Mouse (Mus musculus) stomach, postnatal 0 days (tissue): ENCODE results near the gene Vcam1. TPM values are rescaled to one million over a fixed set of nuclear protein-coding genes. Genes with fewer than 3 reads are reported as not detected.

Experiments used
- ATAC-seq: fragments of 200-750 bp; cut with Nextera tagmentation; 2 replicates; pipeline ENCODE4 v1.8.0; 2017; ENCODE audit not compliant: low FRiP score, low TSS enrichment
- DNase-seq: peaks from one replicate; pipeline ENCODE4 v3.0.0-alpha.2; 2016; ENCODE audit warnings: low spot score
- H3K27ac ChIP-seq: fragments of 300-500 bp; sonication (generic); replicated peaks from 2 replicates; pipeline ENCODE4 v1.5.1; 2014; ENCODE audit warnings: mild to moderate bottlenecking, control low read depth
- H3K27me3 ChIP-seq: fragments of 300-500 bp; sonication (generic); 2 replicates; pipeline ENCODE4 v1.6.1; 2014; ENCODE audit warnings: low read length; ENCODE audit not compliant: control insufficient read depth, insufficient read depth
- H3K36me3 ChIP-seq: fragments of 300-500 bp; sonication (generic); 2 replicates; pipeline ENCODE4 v1.6.1; 2014; ENCODE audit warnings: low read length, mixed read lengths; ENCODE audit not compliant: control insufficient read depth, insufficient read depth
- H3K4me1 ChIP-seq: fragments of 300-500 bp; sonication (generic); replicated peaks from 2 replicates; pipeline ENCODE4 v1.6.1; 2014; ENCODE audit warnings: antibody characterized with exemption; ENCODE audit not compliant: control insufficient read depth, insufficient read depth
- H3K4me2 ChIP-seq: fragments of 300-500 bp; sonication (generic); replicated peaks from 2 replicates; pipeline ENCODE4 v1.6.1; 2014; ENCODE audit warnings: low read depth, mild to moderate bottlenecking, control low read depth, moderate library complexity
- H3K4me3 ChIP-seq: fragments of 300-500 bp; sonication (generic); 2 replicates; pipeline ENCODE4 v1.5.1; 2014; ENCODE audit warnings: low read depth, low read length, control low read depth
- H3K9ac ChIP-seq: fragments of 300-500 bp; sonication (generic); 2 replicates; pipeline ENCODE4 v1.6.1; 2014; ENCODE audit warnings: mild to moderate bottlenecking, low read length, control low read depth, mixed read lengths
- H3K9me3 ChIP-seq: fragments of 300-500 bp; sonication (generic); 2 replicates; pipeline ENCODE4 v1.6.1; 2016; ENCODE audit warnings: low read length; ENCODE audit not compliant: control insufficient read depth
- CTCF ChIP-seq: IDR thresholded peaks from 2 replicates; pipeline ENCODE4 v1.5.1; 2016; ENCODE audit warnings: antibody characterized with exemption, low read depth, mild to moderate bottlenecking, moderate library complexity
- EP300 ChIP-seq: optimal IDR thresholded peaks from 2 replicates; pipeline ENCODE3; 2016; ENCODE audit warnings: antibody characterized with exemption
- WGBS: fragments of 180-500 bp; shearing (Covaris S2); extraction: QIAGEN DNeasy Blood & Tissue Kit; methylation state at CpG from one replicate; pipeline ENCODE4 v1.1.7; 2014; 5-methylcytosine and 5-hydroxymethylcytosine counted together
- polyA plus RNA-seq: library from polyadenylated mRNA; unstranded; fragments of >200 nt; fragmentation: Nextera tagmentation; extraction: Ambion mirVana; gene quantifications from 2 replicates; pipeline ENCODE4 v1.2.1, GENCODE M21; 2015

Vcam1 gene
- polyA plus RNA-seq, 1 experiment from 2014 or later, result 17.3 TPM

- Histone ChIP-seq H3K27ac (no peak overlapping the region), H3K27me3 (no peaks in the 10 kb centered on the region), H3K9ac (no peak overlapping the region), H3K9me3 (no peaks in the 10 kb centered on the region), H3K4me2 (no peak overlapping the region), H3K4me1 (no peaks in the 10 kb centered on the region), H3K4me3 (no peak overlapping the region), H3K36me3 (no peaks in the 10 kb centered on the region)
- WGBS, result 69% methylated on average over 2 of the region's 2 CpGs
- no peak for DNase-seq
- ATAC-seq, result no peak
- TF ChIP-seq CTCF, result no peak
- TF ChIP-seq EP300, result no peak
Measured at GRCm38 (mm10) chr3:116094288-116094687, 35.2 kb downstream of the Vcam1 start.

GRCm38 (mm10) chr3:116092547-116092946 is 36.9 kb downstream of the Vcam1 start:
- 49% methylated on average over 3 of the region's 3 CpGs for WGBS
- H3K27me3 ChIP-seq, result no peaks in the 10 kb centered on the region
- H3K9ac ChIP-seq, result no peak overlapping the region
- TF ChIP-seq CTCF, result no peak
- TF ChIP-seq EP300, result no peak
- no peaks in the 10 kb centered on the region for H3K4me1 ChIP-seq
- DNase-seq (no peak), ATAC-seq (no peak)
- no peak overlapping the region for H3K4me2 ChIP-seq
- H3K27ac ChIP-seq, result no peak overlapping the region
- no peaks in the 10 kb centered on the region for H3K36me3 ChIP-seq
- H3K4me3 ChIP-seq, result no peak overlapping the region
- H3K9me3 ChIP-seq, result no peaks in the 10 kb centered on the region; the same call in 1 of the 2 replicates

- H3K9ac ChIP-seq, result no peak overlapping the region
- whole genome bisulfite sequencing, result 86% methylated on average over 5 of the region's 5 CpGs
- no peak overlapping the region for H3K4me2 ChIP-seq
- no peaks in the 10 kb centered on the region for H3K27me3 ChIP-seq
- ATAC-seq (no peak), DNase-seq (no peak)
- H3K4me1 ChIP-seq, result no peaks in the 10 kb centered on the region
- H3K27ac ChIP-seq, result no peak overlapping the region
- no peak overlapping the region for H3K4me3 ChIP-seq
- no peaks in the 10 kb centered on the region; the same call in 1 of the 2 replicates for H3K9me3 ChIP-seq
- TF ChIP-seq EP300, result no peak
- peak; percentile 23; the same call in 1 of the 2 replicates for TF ChIP-seq CTCF
- H3K36me3 ChIP-seq, result no peaks in the 10 kb centered on the region
Measured at GRCm38 (mm10) chr3:116091706-116092105, 37.8 kb downstream of the Vcam1 start.

GRCm38 (mm10) chr3:116085962-116086361 is 43.5 kb downstream of the Vcam1 start:
- no peak for ATAC-seq
- H3K9me3 ChIP-seq, result no peaks in the 10 kb centered on the region; the same call in 1 of the 2 replicates
- H3K9ac ChIP-seq, result no peak overlapping the region
- no peak overlapping the region for H3K4me2 ChIP-seq
- 38% methylated on average over 4 of the region's 4 CpGs for WGBS
- H3K27me3 ChIP-seq, result no peaks in the 10 kb centered on the region
- no peaks in the 10 kb centered on the region for H3K4me1 ChIP-seq
- no peak overlapping the region for H3K27ac ChIP-seq
- no peaks in the 10 kb centered on the region for H3K36me3 ChIP-seq
- TF ChIP-seq CTCF (no peak), EP300 (no peak)
- no peak for DNase-seq
- no peak overlapping the region for H3K4me3 ChIP-seq

GRCm38 (mm10) chr3:116080939-116081676 is 48.4 kb downstream of the Vcam1 start:
- no peak overlapping the region for H3K9ac ChIP-seq
- DNase-seq (no peak), ATAC-seq (no peak)
- H3K36me3 ChIP-seq, result no peaks in the 10 kb centered on the region
- no peak overlapping the region for H3K27ac ChIP-seq
- H3K9me3 ChIP-seq, result no peaks in the 10 kb centered on the region
- TF ChIP-seq CTCF (peak; percentile 47), EP300 (no peak)
- no peaks in the 10 kb centered on the region for H3K27me3 ChIP-seq
- H3K4me2 ChIP-seq, result peak overlapping the region; percentile 5; the same call in 1 of the 2 replicates
- no peaks in the 10 kb centered on the region for H3K4me1 ChIP-seq
- 45% methylated on average over 7 of the region's 7 CpGs for WGBS
- no peak overlapping the region for H3K4me3 ChIP-seq

- Histone ChIP-seq H3K27ac (0 out of 2 replicates have a peak overlapping the region, but pooled peaks have one; percentile 8), H3K9me3 (no peaks in the 10 kb centered on the region), H3K4me3 (no peak overlapping the region), H3K4me1 (no peaks in the 10 kb centered on the region), H3K27me3 (no peaks in the 10 kb centered on the region), H3K9ac (no peak overlapping the region), H3K4me2 (0 out of 2 replicates have a peak overlapping the region, but pooled peaks have one; percentile 5), H3K36me3 (no peaks in the 10 kb centered on the region)
- TF ChIP-seq EP300 (no peak), CTCF (no peak)
- DNase-seq, result no peak
- peak; percentile 63; the same call in 1 of the 2 replicates for ATAC-seq
- WGBS, result 28% methylated on average over 8 of the region's 8 CpGs
Measured at GRCm38 (mm10) chr3:116080166-116080788, 49.2 kb downstream of the Vcam1 start.
